Mouse (Mus musculus) kidney, embryonic 16.5 days (tissue): ENCODE measurements around the gene Lrmda. TPM values are rescaled to one million over a fixed set of nuclear protein-coding genes. Genes with fewer than 3 reads are reported as not detected.
A peak's percentile ranks its signal among the peaks of the same experiment; 100 is the strongest.

Experiments used
- ATAC-seq: fragments of 200-750 bp; cut with Nextera tagmentation; 2 replicates; pipeline ENCODE4 v1.8.0; 2017; ENCODE audit warnings: moderate TSS enrichment; ENCODE audit not compliant: low FRiP score, low TSS enrichment
- H3K27ac ChIP-seq: fragments of 300-500 bp; sonication (generic); 2 replicates; pipeline ENCODE4 v1.5.1; 2014; ENCODE audit warnings: low read length
- H3K27me3 ChIP-seq: fragments of 300-500 bp; sonication (generic); 2 replicates; pipeline ENCODE4 v1.6.1; 2014; ENCODE audit warnings: low read length, control low read depth, mixed read lengths; ENCODE audit not compliant: insufficient read depth
- H3K36me3 ChIP-seq: fragments of 300-500 bp; sonication (generic); 2 replicates; pipeline ENCODE4 v1.6.1; 2014; ENCODE audit warnings: low read length, control low read depth, mixed read lengths; ENCODE audit not compliant: insufficient read depth
- H3K4me1 ChIP-seq: fragments of 300-500 bp; sonication (generic); 2 replicates; pipeline ENCODE4 v1.6.1; 2014; ENCODE audit warnings: low read length, control low read depth, mixed read lengths; ENCODE audit not compliant: insufficient read depth
- H3K4me2 ChIP-seq: fragments of 300-500 bp; sonication (generic); replicated peaks from 2 replicates; pipeline ENCODE4 v1.6.1; 2014; ENCODE audit warnings: low read depth, low read length
- H3K4me3 ChIP-seq: fragments of 300-500 bp; sonication (generic); 2 replicates; pipeline ENCODE4 v1.5.1; 2014; ENCODE audit warnings: mild to moderate bottlenecking, low read length
- H3K9ac ChIP-seq: fragments of 300-500 bp; sonication (generic); replicated peaks from 2 replicates; pipeline ENCODE4 v1.6.1; 2014; ENCODE audit warnings: low read length
- H3K9me3 ChIP-seq: fragments of 300-500 bp; sonication (generic); 2 replicates; pipeline ENCODE4 v1.6.1; 2016; ENCODE audit warnings: low read length, control low read depth
- WGBS: fragments of 180-500 bp; shearing (Covaris S2); extraction: QIAGEN DNeasy Blood & Tissue Kit; methylation state at CpG from one replicate; pipeline ENCODE4 v1.1.7; 2014; 5-methylcytosine and 5-hydroxymethylcytosine counted together
- polyA plus RNA-seq: library from polyadenylated mRNA; unstranded; fragments of >200 nt; fragmentation: Nextera tagmentation; extraction: Ambion mirVana; gene quantifications from 2 replicates; pipeline ENCODE4 v1.2.1, GENCODE M21; 2015

Lrmda gene
- polyA plus RNA-seq, 1 experiment from 2014 or later = 0.76 TPM

DNA sequence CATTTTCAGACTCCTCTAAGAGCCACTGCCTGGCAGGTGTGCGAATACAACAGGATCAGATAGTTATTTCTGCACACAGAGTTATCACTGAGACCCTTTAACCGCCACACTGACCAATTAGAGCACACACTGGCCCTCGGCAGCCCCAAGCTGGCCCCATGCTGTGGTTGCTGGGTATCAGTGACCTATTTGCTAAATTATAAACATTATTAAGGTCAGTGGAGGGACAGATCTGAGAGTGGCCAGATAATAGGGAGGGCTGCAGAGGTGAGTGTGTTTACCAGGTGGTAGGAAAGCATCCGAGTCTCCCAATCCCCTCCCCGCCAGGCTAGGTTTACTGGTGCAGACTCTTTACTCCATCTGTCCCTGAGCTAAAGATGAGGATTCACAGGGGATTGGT lies 553.0 kb downstream of the Lrmda start:
- no peak overlapping the region for H3K4me3 ChIP-seq
- no peak overlapping the region for H3K4me2 ChIP-seq
- WGBS = 88% methylated on average over 5 of the region's 5 CpGs
- peaks cover 27% of the 10 kb centered on the region for H3K4me1 ChIP-seq
- H3K27ac ChIP-seq = no peak overlapping the region
- H3K9ac ChIP-seq = no peak overlapping the region
- H3K9me3 ChIP-seq = no peaks in the 10 kb centered on the region
- H3K36me3 ChIP-seq = no peaks in the 10 kb centered on the region
- no peak for ATAC-seq
- no peaks in the 10 kb centered on the region for H3K27me3 ChIP-seq

DNA sequence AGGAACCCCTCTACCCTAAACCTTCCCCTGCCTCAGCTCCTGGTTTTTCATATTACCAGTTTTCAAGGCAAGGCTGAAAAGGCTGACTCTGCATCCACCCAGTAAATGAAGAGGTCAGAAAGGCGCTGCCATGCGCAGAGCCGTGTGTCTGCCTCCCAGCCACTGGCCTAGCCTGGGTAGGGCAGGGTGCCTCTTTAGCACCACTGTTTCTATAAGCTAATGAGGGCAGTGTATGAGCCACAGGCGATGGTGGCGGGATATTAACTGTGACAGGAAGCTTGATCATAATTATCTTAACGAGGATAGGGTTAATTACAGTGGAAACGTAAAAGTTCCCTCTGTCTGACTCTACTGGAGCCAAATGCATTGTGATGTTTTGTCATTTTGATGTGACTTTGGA lies 554.1 kb downstream of the Lrmda start:
- no peak for ATAC-seq
- Histone ChIP-seq H3K9ac (no peak overlapping the region), H3K9me3 (no peaks in the 10 kb centered on the region), H3K4me1 (peaks cover 37% of the 10 kb centered on the region), H3K4me3 (no peak overlapping the region), H3K36me3 (no peaks in the 10 kb centered on the region), H3K27ac (no peak overlapping the region), H3K27me3 (no peaks in the 10 kb centered on the region), H3K4me2 (no peak overlapping the region)
- 79% methylated on average over 7 of the region's 7 CpGs for WGBS

DNA sequence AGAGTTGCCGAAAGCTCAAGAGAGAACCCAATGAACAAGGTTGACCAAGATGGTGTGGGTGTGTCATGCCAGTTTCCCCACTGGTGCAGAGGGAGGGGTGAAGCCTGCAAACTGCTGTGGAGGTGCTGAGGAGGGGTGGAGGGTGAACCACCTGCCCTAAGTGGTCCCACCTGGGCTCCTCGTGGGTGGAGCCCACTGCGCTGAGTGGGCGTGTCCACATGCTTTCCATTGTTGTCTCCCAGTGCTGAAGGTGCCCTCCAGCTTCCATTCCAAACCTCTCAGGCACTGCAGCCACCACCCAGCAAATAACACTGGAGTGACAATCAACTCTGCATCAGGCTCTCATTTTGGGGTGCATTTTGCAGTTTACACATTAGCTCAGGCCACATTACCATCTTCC lies 554.5 kb downstream of the Lrmda start:
- no peaks in the 10 kb centered on the region for H3K36me3 ChIP-seq
- 88% methylated on average over 4 of the region's 4 CpGs for WGBS
- H3K4me1 ChIP-seq = peaks cover 37% of the 10 kb centered on the region
- no peak overlapping the region for H3K4me3 ChIP-seq
- no peaks in the 10 kb centered on the region for H3K9me3 ChIP-seq
- no peak overlapping the region for H3K27ac ChIP-seq
- no peak overlapping the region for H3K9ac ChIP-seq
- ATAC-seq = no peak
- no peaks in the 10 kb centered on the region for H3K27me3 ChIP-seq
- no peak overlapping the region for H3K4me2 ChIP-seq

DNA sequence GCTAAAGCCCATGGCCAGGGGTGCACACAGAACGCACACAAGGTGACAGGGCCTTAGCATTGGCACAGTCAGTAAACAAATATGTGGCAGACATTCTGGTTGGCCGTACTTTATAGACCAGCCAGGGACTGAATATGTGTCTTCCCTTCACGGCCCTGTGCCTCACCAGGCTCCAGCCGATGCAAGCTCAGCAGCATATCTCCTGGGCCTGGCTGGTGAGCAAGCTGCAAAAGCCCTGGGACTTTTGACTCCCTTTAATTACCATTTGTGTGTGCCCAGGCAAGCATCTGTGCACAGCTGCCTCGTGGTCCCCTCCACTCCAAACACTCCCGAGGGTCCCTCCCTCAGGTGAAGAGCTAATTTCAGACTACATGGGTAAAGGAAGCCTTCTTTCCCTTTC lies 556.9 kb downstream of the Lrmda start:
- Histone ChIP-seq H3K27ac (peak overlapping the region; percentile 22; the same call in 1 of the 2 replicates), H3K4me3 (no peak overlapping the region), H3K27me3 (no peaks in the 10 kb centered on the region), H3K9ac (no peak overlapping the region), H3K36me3 (no peaks in the 10 kb centered on the region), H3K4me2 (no peak overlapping the region), H3K4me1 (peaks cover 37% of the 10 kb centered on the region), H3K9me3 (no peaks in the 10 kb centered on the region)
- 0 out of 2 replicates have a peak, but pooled peaks have one; percentile 24 for ATAC-seq
- WGBS = 33% methylated on average over 6 of the region's 6 CpGs

- Histone ChIP-seq H3K9ac (peak overlapping the region; percentile 19; the same call in 1 of the 2 replicates), H3K27ac (no peak overlapping the region), H3K4me1 (peaks cover 38% of the 10 kb centered on the region), H3K27me3 (no peaks in the 10 kb centered on the region), H3K4me3 (0 out of 2 replicates have a peak overlapping the region, but pooled peaks have one; percentile 23), H3K9me3 (no peaks in the 10 kb centered on the region), H3K4me2 (peak overlapping the region; percentile 48), H3K36me3 (no peaks in the 10 kb centered on the region)
- ATAC-seq = no peak
- 22% methylated on average over 13 of the region's 13 CpGs for whole genome bisulfite sequencing
These were observed 558.0 kb downstream of the Lrmda start for GRCm38 (mm10) chr14:22577411-22578037.

DNA sequence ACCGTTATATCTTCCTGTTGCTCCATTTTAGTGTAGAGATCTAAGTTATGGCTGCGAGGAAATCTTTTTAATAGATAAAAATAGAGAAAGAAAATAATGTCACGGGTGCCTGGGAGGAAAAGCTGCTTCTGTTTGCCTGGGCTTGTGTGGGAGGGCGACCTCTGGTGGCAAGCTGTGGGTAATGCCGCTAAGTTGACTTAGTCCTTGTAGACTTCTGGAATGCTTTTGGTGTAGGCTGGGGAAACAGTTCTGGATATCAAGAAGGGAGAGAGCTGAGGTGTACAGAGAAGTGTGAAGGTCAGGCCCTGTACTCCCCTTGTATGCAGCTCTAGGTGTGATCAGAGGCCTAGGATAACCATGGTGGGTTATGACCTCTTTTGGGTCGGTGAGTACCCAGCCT lies 558.7 kb downstream of the Lrmda start:
- peak; percentile 67 for ATAC-seq
- WGBS = 12% methylated on average over 6 of the region's 6 CpGs
- Histone ChIP-seq H3K27ac (no peak overlapping the region), H3K9ac (peak overlapping the region; percentile 46; the same call in 1 of the 2 replicates), H3K27me3 (no peaks in the 10 kb centered on the region), H3K9me3 (no peaks in the 10 kb centered on the region), H3K4me3 (peak overlapping the region; percentile 23; the same call in 1 of the 2 replicates), H3K36me3 (no peaks in the 10 kb centered on the region), H3K4me1 (peaks cover 41% of the 10 kb centered on the region), H3K4me2 (peak overlapping the region; percentile 48)

- no peak overlapping the region for H3K4me3 ChIP-seq
- ATAC-seq = no peak
- H3K4me1 ChIP-seq = peaks cover 41% of the 10 kb centered on the region
- H3K27ac ChIP-seq = no peak overlapping the region
- WGBS = 74% methylated on average over 3 of the region's 3 CpGs
- H3K4me2 ChIP-seq = no peak overlapping the region
- H3K9me3 ChIP-seq = no peaks in the 10 kb centered on the region
- H3K27me3 ChIP-seq = no peaks in the 10 kb centered on the region
- H3K36me3 ChIP-seq = no peaks in the 10 kb centered on the region
- H3K9ac ChIP-seq = no peak overlapping the region
These were observed 559.5 kb downstream of the Lrmda start for GRCm38 (mm10) chr14:22578986-22579385.

DNA sequence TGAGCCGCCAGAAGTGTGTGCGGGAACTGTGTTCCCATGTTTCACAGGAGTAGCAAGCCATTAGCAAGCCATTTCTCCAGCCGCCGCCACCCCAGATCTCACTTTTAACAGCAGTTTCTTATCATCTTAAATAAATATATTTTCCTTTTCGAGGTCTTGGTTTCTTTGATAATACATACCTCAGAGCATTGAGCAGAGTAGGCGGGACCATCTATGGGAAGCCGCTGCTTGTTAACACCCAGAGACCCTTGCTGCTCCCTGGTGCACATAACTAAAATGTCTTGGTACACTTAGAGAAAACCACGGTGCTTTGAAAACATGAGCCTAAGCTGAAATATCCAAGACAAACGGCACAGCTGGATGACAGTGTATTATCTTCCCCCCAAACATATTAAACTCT lies 562.6 kb downstream of the Lrmda start:
- H3K27ac ChIP-seq = no peak overlapping the region
- 87% methylated on average over 9 of the region's 9 CpGs for WGBS
- H3K4me3 ChIP-seq = no peak overlapping the region
- no peaks in the 10 kb centered on the region for H3K9me3 ChIP-seq
- ATAC-seq = no peak
- H3K4me1 ChIP-seq = peaks cover 25% of the 10 kb centered on the region
- no peaks in the 10 kb centered on the region for H3K27me3 ChIP-seq
- no peak overlapping the region for H3K9ac ChIP-seq
- no peak overlapping the region for H3K4me2 ChIP-seq
- H3K36me3 ChIP-seq = no peaks in the 10 kb centered on the region

DNA sequence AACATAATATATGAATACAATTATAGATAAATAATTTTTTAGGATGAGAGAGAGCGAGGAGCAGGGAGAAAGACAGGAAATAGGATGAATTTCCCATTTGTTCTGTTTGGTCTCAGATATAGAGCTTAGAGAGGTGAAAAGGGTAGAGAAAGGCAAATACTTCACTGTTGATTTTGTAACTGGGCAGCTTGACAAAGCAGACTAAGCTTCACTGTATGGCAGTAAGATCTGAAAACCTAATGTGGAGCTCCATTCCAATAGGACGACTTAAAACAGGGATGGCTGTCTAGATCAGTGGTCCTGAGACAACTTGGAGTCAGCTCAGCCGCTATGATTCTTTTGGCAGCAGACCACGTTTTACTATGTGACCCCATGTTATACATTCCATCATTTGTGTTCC lies 566.8 kb downstream of the Lrmda start:
- H3K9ac ChIP-seq = no peak overlapping the region
- no peaks in the 10 kb centered on the region for H3K27me3 ChIP-seq
- no peak overlapping the region for H3K27ac ChIP-seq
- no peaks in the 10 kb centered on the region for H3K36me3 ChIP-seq
- H3K4me1 ChIP-seq = peaks cover 18% of the 10 kb centered on the region; the same call in 1 of the 2 replicates
- H3K9me3 ChIP-seq = no peaks in the 10 kb centered on the region
- no peak overlapping the region for H3K4me3 ChIP-seq
- 56% methylated on average over 4 of the region's 4 CpGs for WGBS
- ATAC-seq = no peak
- no peak overlapping the region for H3K4me2 ChIP-seq

DNA sequence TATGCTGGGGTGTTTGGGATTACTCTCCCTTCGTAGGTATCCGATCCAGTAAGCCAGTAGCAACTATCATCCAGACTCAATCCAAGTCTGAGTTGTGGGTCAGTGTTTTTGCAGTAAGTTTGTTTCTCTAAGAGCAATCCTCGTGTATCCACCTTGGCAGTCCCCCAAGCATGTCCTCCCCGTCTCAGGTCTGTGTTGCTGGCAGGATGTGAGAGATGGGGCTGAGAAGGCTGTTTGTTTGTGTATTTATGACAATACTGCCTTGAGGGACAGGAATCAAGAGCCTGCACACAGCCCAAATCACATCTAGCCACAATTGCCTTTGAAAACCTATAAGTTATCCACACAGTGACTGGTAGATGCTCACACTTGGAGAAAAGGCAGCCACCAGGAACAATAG lies 567.3 kb downstream of the Lrmda start:
- no peak overlapping the region for H3K9ac ChIP-seq
- H3K27ac ChIP-seq = no peak overlapping the region
- H3K4me2 ChIP-seq = no peak overlapping the region
- no peak overlapping the region for H3K4me3 ChIP-seq
- no peaks in the 10 kb centered on the region for H3K27me3 ChIP-seq
- ATAC-seq = no peak
- WGBS = 66% methylated on average over 4 of the region's 4 CpGs
- H3K36me3 ChIP-seq = no peaks in the 10 kb centered on the region
- no peaks in the 10 kb centered on the region for H3K9me3 ChIP-seq
- peaks cover 23% of the 10 kb centered on the region; the same call in 1 of the 2 replicates for H3K4me1 ChIP-seq
